Mouse (Mus musculus) bone marrow, adult 2 months (tissue): ENCODE results near the gene Poc1a.

Experiments used
- CTCF ChIP-seq: fragments of 200-500 bp; IDR thresholded peaks from 2 replicates; pipeline ENCODE4 v1.5.1; 2011; ENCODE audit warnings: low read length, control low read depth; ENCODE audit not compliant: control insufficient read depth, insufficient read depth
- POLR2A ChIP-seq: fragments of 200-500 bp; IDR thresholded peaks from 2 replicates; pipeline ENCODE4 v1.6.1; 2011; ENCODE audit warnings: low read depth, mild to moderate bottlenecking, control low read depth, low read length, borderline replicate concordance; ENCODE audit not compliant: control insufficient read depth

DNA sequence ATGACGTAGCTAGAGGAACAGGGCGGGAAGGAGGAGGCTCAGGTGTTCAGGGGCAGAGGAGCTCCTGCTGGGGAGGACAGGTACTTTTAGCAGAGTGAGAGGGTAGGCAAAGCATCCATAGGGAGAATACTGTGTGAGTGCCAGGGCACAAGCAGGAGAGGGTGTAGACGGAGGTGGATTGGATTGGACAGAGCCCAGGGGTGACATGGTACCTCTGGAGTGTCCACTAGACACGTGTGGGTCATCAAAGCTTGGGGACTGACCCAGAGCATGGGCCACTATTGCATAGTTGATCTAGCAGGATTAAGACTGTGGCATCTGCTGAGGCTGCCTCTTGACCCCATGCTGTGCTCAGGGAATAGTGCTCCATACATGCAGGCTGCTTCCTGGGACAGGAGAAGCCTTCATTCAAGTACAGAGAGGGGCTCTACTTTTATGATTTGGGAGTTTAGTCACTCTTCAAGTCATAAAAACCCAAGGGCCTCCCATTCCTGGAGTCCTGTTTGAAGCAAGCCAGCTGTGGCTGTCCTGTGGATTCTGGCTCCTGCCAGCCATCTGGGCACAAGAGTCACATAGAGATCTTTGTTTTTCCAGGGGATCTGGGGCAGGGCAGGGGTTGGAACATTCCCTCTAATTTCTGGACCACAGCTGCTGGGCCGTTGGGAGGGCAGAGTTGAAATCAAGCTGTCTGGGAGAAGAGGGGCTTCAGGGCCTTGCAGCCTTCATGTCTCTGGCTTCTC is 48.1 kb downstream of the Poc1a start:
- TF ChIP-seq CTCF (no peak), POLR2A (no peak)
